Mouse (Mus musculus): ENCODE results near the gene Kng1. TPM values are rescaled to one million over a fixed set of nuclear protein-coding genes. Genes with fewer than 3 reads are reported as not detected.
"Not testable (repeated sequence)": the region's sequence is repeated elsewhere in the genome, so short reads cannot be mapped to it uniquely, and the experiment has no call there.

Kng1 gene
- polyA plus RNA-seq (2016; fragmentation: Nextera tagmentation; extraction: Ambion mirVana), result 0.14 TPM in 1 of 2 replicates, not detected in the other

DNA sequence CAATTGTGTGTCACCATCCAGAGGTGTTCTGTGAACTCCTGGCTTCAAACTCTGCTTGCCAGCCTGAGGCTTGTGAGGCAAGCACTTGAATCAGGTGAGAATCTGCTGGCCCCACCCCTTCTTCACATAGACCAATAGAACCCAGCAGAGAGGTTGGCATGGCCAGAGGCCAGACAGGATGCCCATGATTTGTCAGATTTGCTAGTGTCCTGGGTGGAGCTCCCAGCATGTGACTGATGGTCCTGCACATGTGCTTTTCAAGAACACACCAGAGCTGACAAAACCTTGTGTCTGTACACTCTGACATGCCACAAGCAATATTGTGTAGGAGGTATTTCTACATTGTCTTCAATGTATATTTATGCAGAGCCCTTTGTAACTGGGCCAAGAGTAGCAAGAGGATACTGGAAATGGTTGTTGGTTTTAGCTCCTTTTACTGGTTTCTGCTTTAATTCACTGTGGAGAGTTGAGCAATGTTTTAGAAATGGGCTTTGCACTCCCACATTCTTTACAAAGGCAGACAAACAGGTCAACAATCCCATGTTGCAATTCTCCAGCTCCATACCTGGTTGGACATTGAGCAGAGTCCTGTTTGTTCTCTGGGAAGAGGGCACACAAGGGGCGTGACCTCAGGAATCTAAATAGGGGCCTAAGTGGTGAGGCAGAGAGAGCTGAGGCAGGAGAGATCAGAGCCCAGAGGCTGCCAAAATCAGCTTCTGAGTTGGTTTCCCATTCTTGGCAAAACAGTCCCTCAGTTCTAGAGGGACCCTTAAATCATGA, at the start of gene Kng1:
TSS of gene Kng1 (plus strand) at position 198 of the 780 bp plus-strand sequence.
- 90% methylated on average over 1 of the region's 1 CpGs for WGBS
- H3K4me2 ChIP-seq (replicated peaks); H3K4me1 ChIP-seq; H3K27me3 ChIP-seq; H3K4me3 ChIP-seq; H3K36me3 ChIP-seq; H3K9ac ChIP-seq; ATAC-seq (ENCODE audit: insufficient number of reproducible peaks, insufficient read depth, low FRiP score, low TSS enrichment); H3K9me3 ChIP-seq; H3K27ac ChIP-seq: not testable (repeated sequence)

DNA sequence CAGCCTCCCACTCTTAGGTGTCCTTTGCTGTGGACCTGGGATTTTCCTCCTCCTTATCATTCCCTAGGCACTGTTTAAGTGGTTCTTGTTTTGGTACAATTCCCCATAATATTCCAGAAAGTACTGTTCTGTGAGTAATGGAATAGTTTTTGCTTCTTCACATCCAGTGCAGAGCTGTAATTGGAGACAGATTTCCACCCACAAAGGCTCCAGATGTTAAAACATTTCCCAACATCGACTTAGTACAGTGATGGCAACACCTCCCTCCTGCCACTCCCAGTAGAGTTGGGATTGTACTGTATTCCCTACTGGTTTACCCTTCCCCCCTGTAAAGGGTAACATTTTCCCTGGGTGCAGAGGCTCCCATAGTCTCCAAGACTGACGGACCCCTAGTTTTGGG, 43.9 kb upstream of the Kng1 start:
- H3K4me3 ChIP-seq; H3K4me1 ChIP-seq; H3K4me2 ChIP-seq (replicated peaks); H3K36me3 ChIP-seq; ATAC-seq (ENCODE audit: insufficient number of reproducible peaks, insufficient read depth, low FRiP score, low TSS enrichment); H3K27me3 ChIP-seq; H3K9me3 ChIP-seq; H3K9ac ChIP-seq; H3K27ac ChIP-seq: not testable (repeated sequence)
- WGBS, result 53% methylated on average over 2 of the region's 2 CpGs

DNA sequence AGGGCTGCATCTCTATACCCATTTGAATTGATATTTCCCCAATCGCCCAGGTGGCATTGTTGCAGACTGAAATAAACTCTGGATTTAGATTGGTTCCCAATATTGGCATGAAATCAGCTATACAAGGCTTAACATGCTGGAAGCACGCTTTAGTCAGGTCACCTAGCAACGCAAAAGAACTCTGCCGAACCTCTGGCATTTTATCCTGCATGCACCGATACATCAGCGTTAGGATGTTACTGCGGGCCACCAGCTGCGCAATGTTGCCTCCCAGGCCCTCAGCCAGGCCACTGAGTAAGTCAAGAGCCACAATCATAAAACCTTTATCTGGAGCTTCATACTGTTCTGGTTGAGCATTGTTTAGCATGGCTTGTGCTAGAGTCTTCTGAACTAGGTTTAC, 43.0 kb upstream of the Kng1 start:
- H3K4me1 ChIP-seq; H3K4me3 ChIP-seq; H3K9me3 ChIP-seq; H3K27me3 ChIP-seq; H3K9ac ChIP-seq; H3K36me3 ChIP-seq; H3K4me2 ChIP-seq (replicated peaks); H3K27ac ChIP-seq; ATAC-seq (ENCODE audit: insufficient number of reproducible peaks, insufficient read depth, low FRiP score, low TSS enrichment): not testable (repeated sequence)
- 86% methylated on average over 8 of the region's 8 CpGs for WGBS

DNA sequence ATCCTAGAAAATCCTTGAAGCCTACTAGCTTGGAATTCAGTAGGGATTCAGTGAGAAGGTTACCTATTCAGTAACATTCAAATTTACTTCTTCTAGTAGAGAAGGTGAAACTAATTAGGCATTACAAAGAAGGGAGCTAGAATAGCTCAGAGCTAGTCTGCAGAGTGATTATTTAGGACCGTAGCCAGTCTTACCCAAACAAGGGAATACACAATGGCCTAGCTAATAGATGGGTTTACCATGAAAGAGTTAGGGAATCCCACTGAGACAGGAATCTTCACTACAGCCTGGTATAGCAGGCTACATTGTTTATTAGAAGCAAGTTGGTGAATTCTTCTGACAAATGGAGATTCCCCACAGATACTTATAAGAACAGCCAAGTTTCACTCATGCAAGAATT, 37.1 kb upstream of the Kng1 start:
- not testable (repeated sequence) for H3K27ac ChIP-seq; H3K4me2 ChIP-seq (replicated peaks); H3K36me3 ChIP-seq; H3K4me3 ChIP-seq; H3K4me1 ChIP-seq; H3K9me3 ChIP-seq; H3K9ac ChIP-seq; ATAC-seq (ENCODE audit: insufficient number of reproducible peaks, insufficient read depth, low FRiP score, low TSS enrichment); H3K27me3 ChIP-seq
- WGBS, result 27% methylated on average over 1 of the region's 1 CpGs

DNA sequence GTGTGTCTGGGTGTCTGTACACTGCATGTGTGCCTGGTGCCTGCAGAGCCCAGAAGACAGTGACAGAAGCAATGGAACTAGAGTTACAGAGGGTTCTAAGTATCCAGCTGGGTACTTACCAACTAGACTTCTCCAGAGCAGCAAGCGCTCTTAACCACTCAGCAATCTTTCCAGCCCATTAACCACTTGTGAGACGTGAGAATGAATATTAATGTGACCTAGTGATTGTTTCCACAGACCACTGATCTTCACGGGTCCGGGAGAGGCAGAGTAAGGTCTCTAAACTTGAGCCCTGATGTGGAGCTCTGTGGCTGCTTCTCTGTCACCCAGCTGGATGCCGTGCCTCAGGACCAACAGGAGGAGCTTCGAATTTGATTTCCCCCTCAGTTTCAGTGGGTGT, 32.6 kb upstream of the Kng1 start:
- Histone ChIP-seq H3K9ac (no peak overlapping the region), H3K4me1 (no peaks in the 10 kb centered on the region), H3K9me3 (no peaks in the 10 kb centered on the region), H3K4me3 (no peak overlapping the region), H3K27ac (no peak overlapping the region), H3K4me2 (replicated peaks) (no peak overlapping the region), H3K27me3 (no peaks in the 10 kb centered on the region), H3K36me3 (no peaks in the 10 kb centered on the region)
- no peak for ATAC-seq (ENCODE audit: insufficient number of reproducible peaks, insufficient read depth, low FRiP score, low TSS enrichment)
- 57% methylated on average over 6 of the region's 6 CpGs for WGBS

DNA sequence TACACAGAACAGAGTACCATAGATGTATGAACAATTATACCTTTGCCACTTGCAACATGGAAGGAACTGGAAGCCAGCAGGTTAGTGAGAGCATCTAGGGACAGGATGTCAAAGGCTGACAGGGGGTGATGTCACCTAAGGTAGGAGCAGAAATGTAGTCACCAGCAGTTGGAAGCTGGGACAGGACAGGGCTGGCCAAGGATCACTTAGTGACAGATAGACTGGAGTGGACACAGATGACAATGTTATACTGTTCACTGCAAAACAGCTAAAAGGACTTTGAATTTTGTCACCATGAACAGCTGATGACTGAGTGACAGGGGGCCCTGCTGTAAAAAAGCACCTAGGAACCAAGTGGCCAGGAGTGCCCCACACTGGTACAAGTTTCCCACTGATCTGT, 31.1 kb upstream of the Kng1 start:
- no peak overlapping the region for H3K4me2 ChIP-seq (replicated peaks)
- no peaks in the 10 kb centered on the region for H3K4me1 ChIP-seq
- no peak for ATAC-seq (ENCODE audit: insufficient number of reproducible peaks, insufficient read depth, low FRiP score, low TSS enrichment)
- H3K27me3 ChIP-seq, result no peaks in the 10 kb centered on the region
- H3K9me3 ChIP-seq, result no peaks in the 10 kb centered on the region
- no peak overlapping the region for H3K9ac ChIP-seq
- no peak overlapping the region for H3K27ac ChIP-seq
- no peaks in the 10 kb centered on the region for H3K36me3 ChIP-seq
- no peak overlapping the region for H3K4me3 ChIP-seq

DNA sequence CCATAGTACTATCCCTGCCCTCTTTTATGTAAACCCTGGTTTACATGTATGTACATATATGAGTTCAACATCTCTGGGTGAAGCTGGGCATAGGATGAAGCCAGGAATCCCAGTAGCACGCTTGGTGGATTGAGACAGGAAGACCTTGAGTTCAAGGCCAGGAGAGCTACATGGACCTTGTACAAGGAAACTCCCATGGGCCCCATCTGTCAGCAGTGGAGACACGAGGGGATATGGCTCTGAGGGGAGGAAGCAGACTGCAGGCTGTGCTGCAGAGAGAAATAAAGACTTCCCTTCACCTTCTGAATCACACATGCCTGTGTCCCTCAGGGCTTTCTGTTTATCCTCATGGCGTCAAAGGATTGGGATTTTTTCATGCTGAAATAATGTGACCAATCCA, 30.3 kb upstream of the Kng1 start:
- not testable (repeated sequence) for H3K4me3 ChIP-seq; H3K4me1 ChIP-seq; H3K27me3 ChIP-seq; H3K9ac ChIP-seq; H3K36me3 ChIP-seq; H3K27ac ChIP-seq; H3K4me2 ChIP-seq (replicated peaks); ATAC-seq (ENCODE audit: insufficient number of reproducible peaks, insufficient read depth, low FRiP score, low TSS enrichment); H3K9me3 ChIP-seq
- WGBS, result 26% methylated on average over 3 of the region's 3 CpGs

DNA sequence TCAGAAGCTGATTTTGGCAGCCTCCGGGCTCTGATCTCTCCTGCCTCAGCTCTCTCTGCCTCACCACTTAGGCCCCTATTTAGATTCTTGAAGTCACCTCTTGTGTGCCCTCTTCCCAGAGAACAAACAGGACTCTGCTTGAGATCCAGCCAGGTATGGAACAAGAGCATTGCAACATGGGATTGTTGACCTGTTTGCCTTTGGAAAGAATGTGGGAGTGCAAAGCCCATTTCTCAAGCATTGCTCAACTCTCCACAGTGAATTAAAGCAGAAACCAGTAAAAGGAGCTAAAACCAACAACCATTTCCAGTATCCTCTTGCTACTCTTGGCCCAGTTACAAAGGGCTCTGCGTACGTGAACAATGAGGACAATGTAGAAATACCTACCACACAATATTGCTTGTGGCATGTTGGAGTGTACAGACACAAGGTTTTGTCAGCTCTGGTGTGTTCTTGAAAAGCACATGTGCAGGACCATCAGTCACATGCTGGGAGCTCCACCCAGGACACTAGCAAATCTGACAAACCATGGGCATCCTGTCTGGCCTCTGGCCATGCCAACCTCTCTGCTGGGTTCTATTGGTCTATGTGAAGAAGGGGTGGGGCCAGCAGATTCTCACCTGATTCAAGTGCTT, 28.6 kb upstream of the Kng1 start, which contains the start of gene Kng2:
TSS of gene Kng2 (minus strand) at position 517 of the 635 bp plus-strand sequence.
- not testable (repeated sequence) for H3K4me2 ChIP-seq (replicated peaks); H3K36me3 ChIP-seq; H3K27me3 ChIP-seq; H3K9me3 ChIP-seq; H3K9ac ChIP-seq; H3K4me3 ChIP-seq; ATAC-seq (ENCODE audit: insufficient number of reproducible peaks, insufficient read depth, low FRiP score, low TSS enrichment); H3K4me1 ChIP-seq; H3K27ac ChIP-seq
- WGBS, result 92% methylated on average over 3 of the region's 3 CpGs

DNA sequence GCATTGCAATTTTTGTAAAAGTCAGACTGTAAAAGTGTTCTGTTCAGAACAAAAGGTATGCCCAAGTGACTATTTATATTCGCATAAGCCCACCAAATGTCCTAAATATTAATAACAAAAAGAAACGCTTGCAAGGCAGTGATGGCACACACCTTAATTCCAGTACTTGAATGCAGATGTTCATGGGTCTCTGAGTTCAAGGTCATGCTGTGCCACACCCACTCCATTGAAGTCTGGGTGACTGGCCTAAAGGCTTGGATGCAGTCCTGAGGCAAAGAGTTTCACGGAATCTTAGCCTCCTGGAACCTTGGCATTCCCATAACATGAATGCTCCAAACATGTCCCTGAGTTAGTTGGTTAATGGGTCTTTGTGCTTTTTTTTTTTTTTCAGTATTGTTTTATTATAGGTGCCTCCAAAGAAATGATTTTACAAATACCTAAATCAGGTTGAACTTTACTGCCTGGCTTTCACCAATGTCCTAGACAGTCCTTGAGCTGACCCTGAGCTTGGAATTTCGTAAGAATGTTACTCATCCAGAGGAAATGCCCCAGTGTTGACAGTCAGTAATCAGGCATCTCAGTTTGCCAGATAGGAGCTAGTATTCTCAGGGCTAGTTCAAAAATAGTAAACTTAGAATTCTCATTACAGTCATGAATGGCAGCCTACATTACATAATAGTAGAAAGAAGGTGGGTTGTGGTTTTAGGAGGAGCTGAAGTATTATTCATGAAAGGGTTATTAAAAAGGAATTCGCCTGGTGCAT, 26.8 kb upstream of the Kng1 start:
- Histone ChIP-seq H3K4me2 (replicated peaks) (no peak overlapping the region), H3K27ac (no peak overlapping the region), H3K9ac (no peak overlapping the region), H3K9me3 (0 out of 2 replicates have a peak, but pooled peaks cover 4% of the 10 kb centered on the region), H3K4me3 (no peak overlapping the region), H3K36me3 (no peaks in the 10 kb centered on the region), H3K4me1 (no peaks in the 10 kb centered on the region), H3K27me3 (no peaks in the 10 kb centered on the region)
- no peak for ATAC-seq (ENCODE audit: insufficient number of reproducible peaks, insufficient read depth, low FRiP score, low TSS enrichment)
- 80% methylated on average over 5 of the region's 5 CpGs for WGBS

DNA sequence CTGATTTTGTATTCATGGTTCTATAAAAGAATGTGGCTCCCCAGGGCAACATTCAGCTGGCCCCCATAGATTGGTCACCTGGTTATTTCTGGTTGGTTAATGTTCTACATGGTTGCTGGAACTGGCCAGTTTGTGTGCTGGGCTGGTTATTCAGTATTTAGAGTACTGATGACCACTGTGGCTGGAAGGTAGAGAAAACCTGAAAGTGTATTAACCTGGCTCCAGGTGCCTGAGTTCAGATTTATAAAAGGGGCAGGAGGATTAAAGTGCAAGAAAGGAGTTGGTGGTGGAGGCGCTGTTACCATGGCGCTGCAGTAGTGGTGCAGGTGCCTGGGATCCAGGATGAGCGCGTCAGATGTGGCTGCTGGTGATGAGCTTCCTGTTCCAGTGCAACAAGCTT, 24.0 kb upstream of the Kng1 start:
- 91% methylated on average over 4 of the region's 4 CpGs for WGBS
- no peak overlapping the region for H3K4me3 ChIP-seq
- H3K27ac ChIP-seq, result no peak overlapping the region
- H3K36me3 ChIP-seq, result no peaks in the 10 kb centered on the region
- H3K4me2 ChIP-seq (replicated peaks), result no peak overlapping the region
- H3K9ac ChIP-seq, result no peak overlapping the region
- no peak for ATAC-seq (ENCODE audit: insufficient number of reproducible peaks, insufficient read depth, low FRiP score, low TSS enrichment)
- no peaks in the 10 kb centered on the region for H3K27me3 ChIP-seq
- H3K9me3 ChIP-seq, result 0 out of 2 replicates have a peak, but pooled peaks cover 4% of the 10 kb centered on the region
- no peaks in the 10 kb centered on the region for H3K4me1 ChIP-seq

DNA sequence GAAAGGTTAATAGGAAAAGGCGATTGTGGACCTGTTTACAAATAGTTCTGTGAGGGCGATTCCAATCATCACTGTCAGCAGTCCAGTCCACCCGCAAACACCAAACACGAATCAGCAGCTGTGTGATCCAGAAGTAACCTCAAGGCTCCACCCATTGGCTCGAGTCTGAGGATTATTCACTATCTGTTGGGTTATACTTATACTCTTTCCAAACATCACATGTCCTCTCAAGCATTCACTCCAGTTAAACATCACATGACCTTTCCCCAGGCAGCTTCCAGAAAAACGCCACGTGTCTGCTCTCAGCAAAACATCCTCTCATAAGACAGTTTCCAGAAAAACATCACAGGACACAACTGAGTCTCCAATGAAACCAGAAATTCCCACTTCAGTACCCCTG, 19.9 kb upstream of the Kng1 start:
- no peaks in the 10 kb centered on the region for H3K36me3 ChIP-seq
- WGBS, result 84% methylated on average over 7 of the region's 7 CpGs
- H3K9me3 ChIP-seq, result no peaks in the 10 kb centered on the region
- no peak overlapping the region for H3K4me2 ChIP-seq (replicated peaks)
- no peak overlapping the region for H3K4me3 ChIP-seq
- H3K9ac ChIP-seq, result no peak overlapping the region
- H3K4me1 ChIP-seq, result no peaks in the 10 kb centered on the region
- H3K27me3 ChIP-seq, result no peaks in the 10 kb centered on the region
- H3K27ac ChIP-seq, result no peak overlapping the region
- no peak for ATAC-seq (ENCODE audit: insufficient number of reproducible peaks, insufficient read depth, low FRiP score, low TSS enrichment)

DNA sequence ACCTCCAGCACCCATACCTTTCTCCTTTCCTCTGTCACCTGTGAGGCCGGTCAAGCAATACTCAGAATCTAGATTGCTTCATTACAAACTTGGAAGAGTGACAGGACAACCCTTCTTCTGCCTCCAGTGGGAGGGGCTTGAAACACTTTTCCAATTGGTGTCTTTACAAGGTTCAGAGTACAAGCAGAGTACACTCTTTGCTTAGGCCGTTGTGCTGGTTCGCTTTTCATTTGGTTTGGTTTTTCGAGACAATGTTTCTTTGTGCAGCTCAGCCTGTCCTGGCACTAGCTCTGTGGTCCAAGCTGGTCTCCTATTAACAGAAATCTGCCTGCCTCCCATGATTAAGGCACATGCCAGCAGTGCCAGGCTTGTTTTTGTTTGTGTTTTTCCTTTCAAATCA, 18.4 kb upstream of the Kng1 start:
- Histone ChIP-seq H3K27ac (no peak overlapping the region), H3K36me3 (no peaks in the 10 kb centered on the region), H3K9ac (no peak overlapping the region), H3K4me2 (replicated peaks) (no peak overlapping the region), H3K4me3 (no peak overlapping the region), H3K4me1 (no peaks in the 10 kb centered on the region), H3K9me3 (no peaks in the 10 kb centered on the region), H3K27me3 (no peaks in the 10 kb centered on the region)
- 86% methylated on average over 4 of the region's 4 CpGs for WGBS
- no peak for ATAC-seq (ENCODE audit: insufficient number of reproducible peaks, insufficient read depth, low FRiP score, low TSS enrichment)
